Mouse (Mus musculus) kidney, embryonic 14.5 days (tissue): ENCODE measurements around the gene Cirbp. TPM values are rescaled to one million over a fixed set of nuclear protein-coding genes. Genes with fewer than 3 reads are reported as not detected.

Experiments used
- ATAC-seq: fragments of 200-750 bp; cut with Nextera tagmentation; 2 replicates; pipeline ENCODE4 v1.8.0; 2017; ENCODE audit warnings: moderate number of reproducible peaks, mild to moderate bottlenecking, moderate TSS enrichment, moderate library complexity; ENCODE audit not compliant: low FRiP score, low TSS enrichment
- H3K27ac ChIP-seq: fragments of 300-500 bp; sonication (generic); 2 replicates; pipeline ENCODE4 v1.5.1; 2014; ENCODE audit warnings: low read depth, mild to moderate bottlenecking, low read length, moderate library complexity, mixed read lengths
- H3K27me3 ChIP-seq: fragments of 300-500 bp; sonication (generic); 2 replicates; pipeline ENCODE4 v1.6.1; 2014; ENCODE audit warnings: mild to moderate bottlenecking, low read length; ENCODE audit not compliant: control insufficient read depth, insufficient read depth
- H3K36me3 ChIP-seq: fragments of 300-500 bp; sonication (generic); 2 replicates; pipeline ENCODE4 v1.6.1; 2014; ENCODE audit warnings: low read length, mixed read lengths; ENCODE audit not compliant: control insufficient read depth, insufficient read depth
- H3K4me1 ChIP-seq: fragments of 300-500 bp; sonication (generic); 2 replicates; pipeline ENCODE4 v1.6.1; 2014; ENCODE audit warnings: low read length, mixed read lengths; ENCODE audit not compliant: control insufficient read depth, insufficient read depth
- H3K4me2 ChIP-seq: fragments of 300-500 bp; sonication (generic); replicated peaks from 2 replicates; pipeline ENCODE4 v1.6.1; 2014; ENCODE audit warnings: low read depth, mild to moderate bottlenecking, low read length
- H3K4me3 ChIP-seq: fragments of 300-500 bp; sonication (generic); 2 replicates; pipeline ENCODE4 v1.5.1; 2014; ENCODE audit warnings: mild to moderate bottlenecking, low read length
- H3K9ac ChIP-seq: fragments of 300-500 bp; sonication (generic); 2 replicates; pipeline ENCODE4 v1.6.1; 2014; ENCODE audit warnings: low read depth, mild to moderate bottlenecking, low read length, moderate library complexity
- H3K9me3 ChIP-seq: fragments of 300-500 bp; sonication (generic); 2 replicates; pipeline ENCODE4 v1.6.1; 2016; ENCODE audit warnings: low read length; ENCODE audit not compliant: control insufficient read depth
- WGBS: fragments of 180-500 bp; shearing (Covaris S2); extraction: QIAGEN DNeasy Blood & Tissue Kit; methylation state at CpG from one replicate; pipeline ENCODE4 v1.1.7; 2014; 5-methylcytosine and 5-hydroxymethylcytosine counted together
- polyA plus RNA-seq: library from polyadenylated mRNA; unstranded; fragments of >200 nt; fragmentation: Nextera tagmentation; extraction: Ambion mirVana; gene quantifications from 2 replicates; pipeline ENCODE4 v1.2.1, GENCODE M21; 2014

Cirbp gene
- polyA plus RNA-seq, 1 experiment from 2014 or later, result 80.0 TPM

- H3K4me2 ChIP-seq, result peak overlapping the region; percentile 87
- peaks cover 45% of the 10 kb centered on the region for H3K36me3 ChIP-seq
- H3K4me3 ChIP-seq, result peak overlapping the region; percentile 97
- H3K27ac ChIP-seq, result peak overlapping the region; percentile 98
- no peaks in the 10 kb centered on the region for H3K9me3 ChIP-seq
- H3K27me3 ChIP-seq, result no peaks in the 10 kb centered on the region
- 74% methylated on average over 5 of the region's 5 CpGs for WGBS
- peak; percentile 0; the same call in 1 of the 2 replicates for ATAC-seq
- peaks cover 29% of the 10 kb centered on the region for H3K4me1 ChIP-seq
- peak overlapping the region; percentile 72 for H3K9ac ChIP-seq
These were observed 18.6 kb upstream of the Cirbp start for GRCm38 (mm10) chr10:80147146-80147718.

- Histone ChIP-seq H3K36me3 (peaks cover 51% of the 10 kb centered on the region), H3K9me3 (no peaks in the 10 kb centered on the region), H3K27me3 (no peaks in the 10 kb centered on the region), H3K4me2 (peak within 1 kb of the TSS; percentile 87), H3K27ac (peak within 1 kb of the TSS; percentile 98), H3K4me1 (peaks cover 34% of the 10 kb centered on the region), H3K4me3 (peak within 1 kb of the TSS; percentile 97), H3K9ac (peak within 1 kb of the TSS; percentile 72)
- WGBS, result 2% methylated on average over 39 of the region's 42 CpGs
- ATAC-seq, result peak; percentile 53
These were observed 17.8 kb upstream of the Cirbp start, which contains the start of gene Midn for GRCm38 (mm10) chr10:80147719-80148601. Midn (plus strand) TSS chr10:80148272.

GRCm38 (mm10) chr10:80148610-80149290 lies 17.0 kb upstream of the Cirbp start:
- peaks cover 41% of the 10 kb centered on the region for H3K4me1 ChIP-seq
- H3K4me2 ChIP-seq, result peak overlapping the region; percentile 87
- no peaks in the 10 kb centered on the region for H3K27me3 ChIP-seq
- peak overlapping the region; percentile 97 for H3K4me3 ChIP-seq
- no peaks in the 10 kb centered on the region for H3K9me3 ChIP-seq
- H3K36me3 ChIP-seq, result peaks cover 55% of the 10 kb centered on the region
- peak overlapping the region; percentile 72 for H3K9ac ChIP-seq
- peak overlapping the region; percentile 98 for H3K27ac ChIP-seq
- WGBS, result under 1% methylated on average over 53 of the region's 57 CpGs
- ATAC-seq, result peak; percentile 43

- H3K9ac ChIP-seq, result peak overlapping the region; percentile 99
- under 1% methylated on average over 88 of the region's 88 CpGs for WGBS
- no peaks in the 10 kb centered on the region for H3K9me3 ChIP-seq
- peaks cover 49% of the 10 kb centered on the region for H3K4me1 ChIP-seq
- peak overlapping the region; percentile 97 for H3K4me3 ChIP-seq
- H3K27me3 ChIP-seq, result no peaks in the 10 kb centered on the region
- ATAC-seq, result peak; percentile 78
- peaks cover 55% of the 10 kb centered on the region for H3K36me3 ChIP-seq
- peak overlapping the region; percentile 99 for H3K27ac ChIP-seq
- H3K4me2 ChIP-seq, result peak overlapping the region; percentile 87
These were observed 16.2 kb upstream of the Cirbp start for GRCm38 (mm10) chr10:80149291-80150225.

- Histone ChIP-seq H3K4me2 (peak overlapping the region; percentile 87), H3K27me3 (no peaks in the 10 kb centered on the region), H3K9ac (peak overlapping the region; percentile 99), H3K4me1 (peaks cover 57% of the 10 kb centered on the region), H3K36me3 (peaks cover 55% of the 10 kb centered on the region), H3K27ac (peak overlapping the region; percentile 99), H3K9me3 (no peaks in the 10 kb centered on the region), H3K4me3 (peak overlapping the region; percentile 97)
- ATAC-seq, result no peak
- under 1% methylated on average over 48 of the region's 71 CpGs for WGBS
These were observed 15.3 kb upstream of the Cirbp start for GRCm38 (mm10) chr10:80150226-80151210.

- no peaks in the 10 kb centered on the region for H3K9me3 ChIP-seq
- no peaks in the 10 kb centered on the region for H3K27me3 ChIP-seq
- no peak for ATAC-seq
- peaks cover 56% of the 10 kb centered on the region for H3K4me1 ChIP-seq
- H3K4me3 ChIP-seq, result peak overlapping the region; percentile 97
- peak overlapping the region; percentile 99 for H3K27ac ChIP-seq
- H3K4me2 ChIP-seq, result peak overlapping the region; percentile 87
- peaks cover 56% of the 10 kb centered on the region for H3K36me3 ChIP-seq
- peak overlapping the region; percentile 99 for H3K9ac ChIP-seq
- under 1% methylated on average over 26 of the region's 26 CpGs for WGBS
These were observed 14.4 kb upstream of the Cirbp start for GRCm38 (mm10) chr10:80151211-80152034.
